Mouse (Mus musculus) C2C12 (cell line): ENCODE data around the gene Cpa1.

ENCODE experiments used
- CTCF ChIP-seq: IDR thresholded peaks from one replicate; pipeline ENCODE4 v1.5.1; 2011; ENCODE audit not compliant: control insufficient read depth, insufficient read depth, insufficient read length
- MYOD1 ChIP-seq: IDR thresholded peaks from one replicate; pipeline ENCODE4 v1.6.1; 2011; ENCODE audit warnings: low read depth; ENCODE audit not compliant: control insufficient read depth, insufficient read length
- USF1 ChIP-seq: IDR thresholded peaks from one replicate; pipeline ENCODE4 v1.6.1; 2011; ENCODE audit warnings: low read depth, mild to moderate bottlenecking, control low read depth, moderate library complexity

DNA sequence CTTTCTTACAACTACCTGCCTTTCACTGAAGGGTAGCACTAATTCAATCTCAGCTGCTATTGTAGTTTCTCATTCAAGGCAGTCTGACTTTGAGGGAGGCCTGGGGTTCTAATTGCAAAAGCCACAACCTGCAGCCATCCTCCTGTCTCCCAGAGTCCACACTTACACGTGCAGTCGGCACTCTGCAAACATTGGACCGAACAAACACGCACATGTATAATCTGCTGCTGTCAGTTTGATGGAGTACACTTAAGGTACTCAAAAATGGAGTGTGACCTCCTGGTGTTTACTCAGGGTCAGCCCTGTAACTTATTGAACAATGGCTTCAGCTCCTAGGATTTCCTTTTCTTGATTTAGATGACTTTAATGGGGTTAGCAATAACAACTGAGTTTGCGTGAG is 40.5 kb downstream of the Cpa1 start:
- no peak for TF ChIP-seq USF1
- no peak for TF ChIP-seq CTCF
- TF ChIP-seq MYOD1, result no peak
